Mouse (Mus musculus) ovary, adult 18-20 months (tissue): ENCODE measurements around the gene Gse1.

Source experiments
- DNase-seq: peaks from one replicate; pipeline ENCODE4 v3.0.0; 2022; ENCODE audit warnings: low spot score, mixed read lengths

Gse1 gene

GRCm38 (mm10) chr8:120553441-120554123 lies 325.3 kb downstream of the Gse1 start:
- DNase-seq, result no peak

GRCm38 (mm10) chr8:120554466-120555039 lies 326.3 kb downstream of the Gse1 start:
- no peak for DNase-seq

GRCm38 (mm10) chr8:120556198-120556892 lies 328.1 kb downstream of the Gse1 start:
- no peak for DNase-seq

- DNase-seq, result no peak
Observed at GRCm38 (mm10) chr8:120557170-120557965, 329.1 kb downstream of the Gse1 start.

GRCm38 (mm10) chr8:120558162-120558561 lies 329.9 kb downstream of the Gse1 start:
- no peak for DNase-seq

GRCm38 (mm10) chr8:120559654-120560053 lies 331.4 kb downstream of the Gse1 start:
- DNase-seq, result no peak

GRCm38 (mm10) chr8:120560535-120560934 lies 332.3 kb downstream of the Gse1 start:
- DNase-seq, result no peak

GRCm38 (mm10) chr8:120561539-120562435 lies 333.5 kb downstream of the Gse1 start:
- no peak for DNase-seq

- DNase-seq, result no peak
Observed at GRCm38 (mm10) chr8:120562680-120563347, 334.6 kb downstream of the Gse1 start.

GRCm38 (mm10) chr8:120563348-120563724 lies 335.1 kb downstream of the Gse1 start:
- DNase-seq, result no peak

- peak; percentile 78 for DNase-seq
Observed at GRCm38 (mm10) chr8:120563851-120564837, 335.9 kb downstream of the Gse1 start.

- DNase-seq, result no peak
Observed at GRCm38 (mm10) chr8:120565151-120565711, 337.0 kb downstream of the Gse1 start.

- DNase-seq, result no peak
Observed at GRCm38 (mm10) chr8:120566681-120567080, 338.4 kb downstream of the Gse1 start.

- DNase-seq, result no peak
Observed at GRCm38 (mm10) chr8:120567731-120568130, 339.5 kb downstream of the Gse1 start.

- DNase-seq, result no peak
Observed at GRCm38 (mm10) chr8:120568164-120568798, 340.0 kb downstream of the Gse1 start.

GRCm38 (mm10) chr8:120569123-120569522 lies 340.9 kb downstream of the Gse1 start:
- no peak for DNase-seq

GRCm38 (mm10) chr8:120569939-120570715 lies 341.9 kb downstream of the Gse1 start:
- DNase-seq, result peak; percentile 39

GRCm38 (mm10) chr8:120571561-120571960 lies 343.3 kb downstream of the Gse1 start:
- no peak for DNase-seq
